Mouse (Mus musculus) small intestine, adult 2 months (tissue): ENCODE measurements around the gene Nfatc3.

Experiments
- CTCF ChIP-seq: fragments of 200-500 bp; IDR thresholded peaks from 2 replicates; pipeline ENCODE4 v1.5.1; 2012; ENCODE audit warnings: low read depth, mild to moderate bottlenecking, control low read depth, inconsistent platforms, low read length, moderate library complexity, mixed read lengths; ENCODE audit not compliant: insufficient replicate concordance, insufficient read length; ENCODE audit errors: extremely low read depth
- POLR2A ChIP-seq: fragments of 200-500 bp; IDR thresholded peaks from 2 replicates; pipeline ENCODE4 v1.6.1; 2012; ENCODE audit warnings: low read depth, mild to moderate bottlenecking, control low read depth, inconsistent platforms, low read length, moderate library complexity

- peak; percentile 5; the same call in 1 of the 2 replicates for TF ChIP-seq CTCF
- no peak for TF ChIP-seq POLR2A
Observed at GRCm38 (mm10) chr8:106063046-106063445, 4.4 kb downstream of the Nfatc3 start.
